Mouse (Mus musculus): ENCODE measurements around the gene 4930404H24Rik.
"Not testable (repeated sequence)": the region's sequence is repeated elsewhere in the genome, so short reads cannot be mapped to it uniquely, and the experiment has no call there.

The 4930404H24Rik gene

DNA sequence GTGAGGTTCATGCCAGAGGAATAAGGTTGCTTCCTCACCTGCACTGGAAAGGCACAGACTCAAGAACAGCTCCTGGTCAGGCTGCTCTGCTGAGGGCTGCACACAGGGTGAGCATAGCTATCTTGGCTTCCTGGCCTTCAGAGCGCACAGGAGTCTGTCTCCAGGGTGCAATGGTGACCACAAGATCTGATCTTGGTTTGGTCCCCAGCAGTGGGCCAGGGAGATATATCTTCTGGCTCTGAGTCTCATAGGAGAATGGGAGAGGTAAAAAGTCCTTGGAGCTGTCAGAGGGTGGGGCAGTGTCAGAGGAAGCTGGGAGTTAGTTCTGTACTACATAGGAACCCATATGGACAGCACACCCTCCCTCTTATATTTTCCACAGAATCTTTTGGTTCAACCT lies 13.1 kb upstream of the 4930404H24Rik start:
- no peak for DNase-seq

DNA sequence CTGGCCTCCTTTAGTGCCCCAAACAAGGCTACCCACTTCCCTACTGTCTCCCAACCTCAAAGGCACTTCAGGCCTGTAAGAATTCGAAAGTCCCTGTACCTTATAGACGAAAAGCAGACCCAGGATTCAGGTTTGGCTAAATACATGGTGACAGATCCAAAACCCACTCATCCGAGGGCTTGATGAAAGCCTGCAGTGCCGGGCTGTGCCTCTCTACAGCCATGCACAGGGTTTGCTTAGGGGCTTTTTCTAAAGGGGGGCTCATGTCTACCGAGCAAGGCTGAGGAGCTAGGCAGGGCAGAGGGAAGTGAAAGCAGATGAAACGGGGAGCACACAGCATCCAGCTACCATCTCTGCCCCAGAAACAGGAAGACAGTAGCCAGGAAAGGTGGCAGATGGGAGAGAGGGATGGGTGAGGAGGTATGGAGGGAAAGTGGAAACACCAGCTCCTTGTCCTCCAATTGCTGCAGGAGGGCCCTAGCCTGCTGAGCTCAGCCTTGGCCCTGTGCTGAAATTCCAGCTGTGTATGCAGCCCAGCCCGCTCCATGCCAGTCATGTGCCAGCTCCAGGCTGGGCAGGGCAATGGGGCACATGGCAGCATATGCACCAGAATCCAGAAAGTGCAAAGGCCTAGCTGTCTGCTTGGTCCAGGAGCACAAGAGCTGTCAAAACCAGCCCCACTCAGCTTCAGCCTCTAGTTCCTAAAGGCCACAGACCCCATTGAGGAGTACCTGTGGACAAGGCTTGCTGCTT lies 11.3 kb upstream of the 4930404H24Rik start:
- no peak for DNase-seq

DNA sequence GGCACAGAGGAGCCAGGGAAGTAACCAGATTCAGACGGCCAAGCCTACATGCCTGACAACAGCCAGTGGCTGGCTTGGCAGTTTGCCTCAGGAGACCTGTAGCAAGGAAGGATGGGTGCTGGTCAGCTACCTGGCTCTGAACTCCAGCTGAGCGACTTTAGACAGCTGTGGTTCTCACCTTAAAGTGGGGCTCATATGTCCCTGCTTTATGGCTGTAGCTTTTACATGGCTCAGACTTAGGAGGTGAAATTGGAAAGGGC lies 10.8 kb upstream of the 4930404H24Rik start:
- no peak for DNase-seq

DNA sequence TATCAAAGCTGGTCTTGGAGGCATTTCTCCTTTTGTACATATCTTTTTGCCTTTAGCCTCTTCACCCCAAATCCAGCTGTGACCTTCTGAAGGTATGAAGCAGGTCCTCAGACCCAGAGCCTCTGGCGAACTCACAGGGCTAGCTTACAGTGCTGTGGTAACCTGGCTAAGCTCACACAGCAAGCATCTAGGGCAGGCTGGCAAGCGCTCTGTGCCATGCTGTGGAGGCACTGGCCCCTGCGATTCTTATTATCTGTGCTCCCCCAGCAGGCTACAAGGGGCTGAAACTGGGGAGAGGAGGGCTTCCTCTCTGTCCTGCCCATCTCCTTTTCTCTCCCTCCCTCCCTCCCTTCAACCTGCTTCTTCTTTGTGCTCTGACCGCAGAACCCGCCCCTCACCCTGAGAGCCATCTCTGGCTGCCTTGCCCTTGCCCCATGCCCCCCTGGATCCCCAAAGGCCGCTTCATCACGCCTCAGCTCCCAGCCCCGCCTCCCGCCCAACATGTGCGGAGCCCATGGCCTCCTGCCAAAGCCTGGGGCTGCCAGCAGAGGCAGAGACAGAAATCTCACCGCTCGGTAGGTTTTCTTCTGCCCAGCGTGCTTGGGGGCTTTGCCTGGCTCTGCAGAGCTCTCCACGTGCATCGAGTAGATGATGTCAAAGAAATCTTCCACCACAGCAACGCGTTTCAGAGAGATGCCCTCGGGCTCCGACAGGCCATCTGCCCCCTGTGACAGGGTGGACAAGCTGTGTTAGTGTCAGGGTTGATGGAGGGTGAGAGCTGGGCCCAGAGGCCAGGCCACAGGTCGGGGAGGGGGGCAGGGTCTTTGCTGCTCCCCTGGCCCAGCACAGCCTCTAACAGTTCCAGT lies 9.2 kb upstream of the 4930404H24Rik start:
- DNase-seq: peak; percentile 67

DNA sequence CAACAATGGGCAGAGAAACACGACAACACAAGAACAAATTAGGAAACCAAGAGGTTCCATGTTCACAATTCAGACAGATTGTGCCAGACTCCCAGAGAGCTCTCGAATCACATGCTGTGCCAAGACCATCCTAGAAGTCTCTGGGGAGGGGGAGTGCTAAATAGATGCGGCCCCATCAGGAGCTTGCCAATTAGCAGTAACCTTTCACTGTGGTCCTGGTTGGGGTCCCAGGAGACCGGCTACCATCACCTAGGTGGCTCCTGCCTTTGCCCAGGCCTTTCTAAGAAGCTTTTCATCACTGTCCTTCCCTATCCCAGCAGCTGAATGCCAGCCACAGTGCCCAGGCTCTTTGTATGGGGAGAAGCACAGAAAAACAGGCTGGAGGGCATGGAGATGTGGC lies 8.5 kb upstream of the 4930404H24Rik start:
- DNase-seq: no peak

DNA sequence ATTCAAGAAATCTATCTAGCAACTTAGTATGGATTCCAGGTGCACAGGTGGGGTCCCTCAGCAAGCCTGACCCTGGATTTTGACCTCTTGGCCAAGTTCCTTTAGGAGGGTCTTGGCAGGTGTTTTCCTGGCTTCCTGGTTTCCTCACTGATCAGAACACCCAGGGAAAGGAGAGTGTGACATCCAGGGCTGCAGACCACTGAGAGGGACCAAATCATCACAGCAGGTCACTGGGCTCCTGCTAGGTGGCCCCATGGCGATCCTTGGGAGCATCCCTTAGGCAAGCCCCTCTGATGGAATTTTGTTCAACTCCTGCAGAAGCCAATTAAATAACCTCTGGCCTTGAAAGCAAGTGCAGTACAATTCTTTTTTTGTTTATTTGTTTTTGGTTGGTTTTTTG lies 2.5 kb upstream of the 4930404H24Rik start:
- no peak for DNase-seq

DNA sequence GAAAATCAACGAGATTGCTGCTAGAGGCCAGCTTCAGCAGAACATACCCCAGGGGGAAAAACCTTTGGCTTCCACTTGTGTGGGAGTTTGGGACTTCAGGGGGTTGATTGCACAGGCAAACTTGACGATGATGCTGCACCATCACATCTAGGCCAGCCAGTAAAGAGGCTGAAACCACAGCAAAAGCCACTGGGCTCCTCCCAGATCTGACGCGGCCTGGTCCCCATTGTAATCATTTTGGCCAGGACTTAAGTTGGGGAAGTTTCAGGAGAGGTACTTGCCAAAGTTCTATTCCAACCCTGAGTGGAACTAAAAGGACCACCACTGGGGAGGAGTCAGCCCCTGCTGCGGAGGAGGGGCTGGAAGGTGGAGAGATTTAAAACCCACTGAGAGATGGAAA lies 1.6 kb upstream of the 4930404H24Rik start:
- no peak for DNase-seq

DNA sequence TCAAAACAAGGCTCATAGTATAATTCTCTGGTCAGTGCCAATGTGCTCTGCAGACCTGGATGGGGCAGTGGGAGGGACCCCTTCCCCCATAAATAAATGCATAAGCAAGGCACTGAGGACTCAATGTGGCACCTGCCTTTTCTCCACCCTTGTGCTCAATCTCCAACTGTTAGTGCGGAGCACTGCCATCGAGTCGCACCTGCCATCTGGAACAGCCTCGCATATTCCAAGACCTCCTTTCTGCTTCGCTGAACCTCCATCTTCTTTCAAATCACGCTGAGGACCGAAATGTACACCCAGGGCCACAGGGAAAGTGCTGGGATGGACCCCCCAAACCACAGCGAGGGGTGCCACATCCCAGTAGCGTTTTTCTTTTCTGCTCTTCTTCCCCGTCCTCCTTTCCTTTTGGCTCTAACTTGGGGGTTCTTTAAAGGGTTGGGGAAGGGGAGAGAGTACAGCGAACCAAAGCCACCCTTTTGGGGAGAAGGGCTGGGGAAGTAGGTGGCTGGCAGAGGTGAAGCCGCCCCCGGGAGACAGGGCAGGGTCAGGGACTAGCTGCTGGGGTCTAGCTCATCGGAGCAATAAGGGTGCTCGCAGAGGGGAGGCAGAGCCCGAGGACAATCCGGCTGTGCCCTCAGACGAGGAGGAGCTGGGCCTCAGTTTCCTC lies 945 bp upstream of the 4930404H24Rik start:
- no peak for DNase-seq

DNA sequence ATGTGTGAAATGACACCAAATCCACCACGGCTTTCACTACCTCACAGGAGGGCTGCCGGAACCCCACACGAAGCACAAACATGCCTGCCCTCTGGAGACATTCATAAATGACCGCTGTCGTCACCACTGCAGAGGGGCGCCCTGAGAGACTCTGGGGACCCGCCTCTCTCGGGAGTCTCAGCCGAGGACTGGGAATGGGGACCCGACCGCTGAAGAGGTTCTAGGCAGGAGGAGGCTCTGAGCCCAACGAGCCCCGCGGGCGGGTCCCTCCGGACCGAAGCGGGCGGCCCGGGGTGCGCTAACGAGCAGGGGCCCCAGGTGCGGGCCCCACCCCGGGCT lies 442 bp upstream of the 4930404H24Rik start:
- peak; percentile 46 for DNase-seq

DNA sequence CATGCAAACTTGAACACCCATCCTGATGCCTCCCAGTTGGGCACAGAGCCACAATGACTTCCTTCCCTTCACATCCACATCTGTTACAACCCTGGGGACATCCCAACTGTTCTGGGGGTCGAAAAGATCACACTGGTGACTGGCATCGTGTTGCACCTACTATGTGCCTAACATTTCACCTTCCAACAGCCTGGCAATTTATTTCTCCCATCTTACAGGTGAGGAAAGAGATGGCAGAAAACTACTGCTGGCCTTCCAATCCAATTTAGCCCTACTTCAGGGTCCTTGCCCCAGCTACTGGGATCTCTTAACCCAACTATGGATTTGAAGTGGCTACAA lies 772 bp downstream of the 4930404H24Rik start:
- no peak for DNase-seq

DNA sequence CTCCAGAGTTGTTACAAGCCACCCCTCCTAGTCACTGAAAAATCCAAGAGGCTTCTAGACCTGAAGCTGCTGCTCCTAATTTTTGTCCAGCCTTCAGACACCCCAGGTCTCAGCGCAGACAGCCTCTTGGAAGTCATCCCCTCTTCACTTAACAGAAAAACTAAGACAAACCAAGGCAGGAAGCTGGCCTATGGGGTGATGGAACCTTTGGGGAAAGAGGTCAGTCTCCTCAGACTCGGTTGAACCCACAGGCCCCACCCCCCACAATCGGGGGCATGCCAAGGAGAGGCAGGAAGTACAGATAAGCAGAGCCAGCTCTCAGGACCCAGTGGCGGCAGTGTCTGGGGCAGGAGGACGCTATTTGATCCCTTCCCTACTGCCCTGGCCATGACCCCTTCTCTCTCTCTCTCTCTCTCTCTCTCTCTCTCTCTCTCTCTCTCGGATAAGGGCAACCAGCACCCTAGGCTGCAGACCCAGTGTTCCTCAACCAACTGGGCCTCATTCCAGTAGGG lies 1.2 kb downstream of the 4930404H24Rik start:
- DNase-seq: no peak

DNA sequence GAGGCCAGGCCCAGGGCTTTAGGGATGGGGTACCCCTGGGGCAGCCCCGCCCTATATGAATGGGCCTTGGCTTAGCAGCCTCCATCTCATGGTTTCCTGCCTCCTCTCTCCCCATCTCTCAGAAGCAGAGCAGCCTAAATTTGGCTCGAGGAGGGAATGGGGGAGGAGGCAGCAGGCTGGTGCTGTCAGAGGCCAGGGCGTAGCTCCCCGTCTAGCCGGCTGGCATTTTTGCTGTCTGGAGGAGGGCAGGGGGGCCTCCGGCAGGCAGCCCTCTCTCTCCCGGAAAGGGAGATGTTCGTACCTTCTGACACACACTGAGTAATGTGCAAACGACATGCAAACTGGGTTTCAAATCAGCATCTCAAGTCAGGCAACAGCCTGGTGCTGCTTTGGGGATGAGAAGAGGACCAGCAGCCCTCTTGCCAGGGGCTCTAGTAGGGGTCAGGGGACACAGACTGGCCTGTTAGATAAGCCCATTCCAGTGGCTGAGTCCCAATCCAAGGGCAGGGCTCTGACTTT lies 1.8 kb downstream of the 4930404H24Rik start:
- DNase-seq: peak; percentile 63

DNA sequence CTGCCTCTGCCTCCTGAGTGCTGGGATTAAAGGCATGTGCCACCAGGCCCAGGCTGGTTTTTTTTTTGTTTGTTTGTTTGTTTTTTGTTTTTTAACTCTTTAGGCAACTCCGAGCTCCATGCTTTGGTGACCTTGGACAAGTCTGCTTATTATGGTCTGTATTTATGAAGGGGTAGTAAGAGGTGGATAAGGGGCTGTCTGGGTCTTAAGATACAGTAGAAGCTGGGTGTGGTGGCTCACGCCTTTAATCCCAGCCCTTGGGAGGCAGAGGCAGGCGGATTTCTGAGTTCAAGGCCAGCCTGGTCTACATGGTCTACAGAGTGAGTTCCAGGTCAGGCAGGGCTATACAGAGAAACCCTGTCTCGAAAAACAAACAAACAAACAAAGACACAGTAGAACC lies 2.8 kb downstream of the 4930404H24Rik start:
- DNase-seq: not testable (repeated sequence)

DNA sequence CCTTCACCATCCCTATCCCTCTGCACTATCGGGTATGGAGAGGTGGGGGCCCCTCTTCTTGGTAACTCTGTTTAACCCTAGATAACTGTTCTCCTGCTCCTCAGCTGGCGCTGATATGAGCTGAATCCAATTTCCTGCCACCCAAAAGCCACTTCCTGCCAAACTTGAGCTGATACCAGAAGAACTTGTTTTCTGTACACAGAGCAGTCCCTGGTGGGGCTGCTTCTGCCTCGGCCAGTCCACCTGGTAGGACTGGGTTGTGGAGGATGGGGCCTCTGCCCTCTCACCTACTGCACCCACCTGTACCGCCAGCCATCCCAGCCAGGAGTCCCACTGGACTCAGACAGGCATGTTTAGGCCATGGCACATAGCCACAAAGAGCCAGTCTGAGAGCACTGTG lies 3.2 kb downstream of the 4930404H24Rik start:
- DNase-seq: no peak

DNA sequence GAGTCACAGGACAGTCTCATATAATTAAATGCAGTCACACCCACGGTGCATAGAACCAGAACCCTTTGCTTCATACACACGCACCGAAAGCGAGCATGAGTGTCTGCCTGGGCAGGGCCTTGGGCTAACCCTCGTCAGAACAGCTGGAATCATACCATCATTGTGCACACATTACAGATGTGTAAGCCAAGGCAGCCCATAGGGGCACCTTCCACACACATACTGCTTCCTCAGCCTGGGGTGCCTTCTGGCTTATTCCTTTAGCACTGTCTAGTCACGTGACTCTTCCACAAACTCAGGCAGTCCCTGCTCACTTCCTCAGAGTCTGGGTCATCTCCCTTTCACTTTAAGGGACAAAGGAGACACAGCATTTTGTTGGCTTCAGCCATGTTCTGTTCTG lies 3.7 kb downstream of the 4930404H24Rik start:
- no peak for DNase-seq

DNA sequence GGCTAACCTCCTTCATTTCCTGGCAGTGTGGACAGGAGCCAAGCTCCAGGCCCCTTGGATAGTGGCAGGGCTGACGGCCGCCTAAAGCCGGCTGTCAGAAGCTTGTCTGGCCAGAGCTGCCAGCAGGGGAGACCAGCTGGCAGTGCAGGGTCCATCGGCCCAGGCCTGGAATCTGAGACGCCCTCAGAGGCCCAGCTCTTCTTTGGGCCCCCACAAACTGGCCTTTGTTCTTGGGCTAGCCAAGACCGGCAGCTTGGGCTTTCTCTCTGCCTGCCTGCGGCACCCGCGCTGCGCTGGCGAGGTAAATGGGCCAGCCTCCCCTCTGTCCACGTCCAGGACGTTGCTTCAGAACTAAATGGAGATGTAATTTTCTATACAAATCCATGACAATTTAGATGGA lies 4.3 kb downstream of the 4930404H24Rik start:
- no peak for DNase-seq

DNA sequence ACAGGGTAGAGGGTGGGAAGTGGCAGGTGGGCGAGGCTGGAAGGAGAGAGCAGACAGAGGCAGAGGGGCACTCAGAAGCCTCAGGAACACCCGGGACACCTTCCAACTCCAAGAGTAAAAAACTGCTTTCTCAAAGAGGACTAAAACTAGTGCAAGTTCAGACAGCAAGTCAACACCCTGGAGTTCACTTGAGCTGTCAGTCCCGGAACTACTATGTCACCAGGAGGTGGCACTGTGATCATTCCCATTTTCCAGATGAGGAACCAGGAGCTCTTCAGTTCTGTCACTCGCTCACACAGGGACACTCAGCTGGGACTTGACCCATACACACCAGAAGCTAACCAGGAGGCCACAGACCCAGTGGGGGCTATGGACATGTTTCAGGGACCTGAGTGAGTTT lies 6.6 kb downstream of the 4930404H24Rik start:
- DNase-seq: no peak

DNA sequence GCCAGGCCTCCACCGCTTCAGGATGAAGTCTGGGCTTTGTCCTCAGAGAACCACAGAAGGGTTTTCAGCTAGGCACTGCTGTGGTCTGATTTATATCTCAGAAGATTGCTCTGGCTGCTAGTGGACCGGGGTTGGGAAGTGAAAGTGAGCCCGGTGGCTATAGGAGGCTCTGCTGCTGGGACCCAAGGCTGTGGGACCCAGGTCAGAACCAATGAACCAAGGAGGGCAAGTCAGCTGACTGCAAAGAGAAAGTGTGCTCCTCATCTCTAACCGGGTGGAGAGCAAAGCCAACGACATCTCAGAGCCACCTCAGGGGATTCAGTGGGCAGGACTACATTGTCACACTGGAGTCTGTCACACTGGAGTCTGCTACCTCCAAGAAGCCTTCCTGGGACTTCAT lies 13.8 kb downstream of the 4930404H24Rik start:
- DNase-seq: no peak

DNA sequence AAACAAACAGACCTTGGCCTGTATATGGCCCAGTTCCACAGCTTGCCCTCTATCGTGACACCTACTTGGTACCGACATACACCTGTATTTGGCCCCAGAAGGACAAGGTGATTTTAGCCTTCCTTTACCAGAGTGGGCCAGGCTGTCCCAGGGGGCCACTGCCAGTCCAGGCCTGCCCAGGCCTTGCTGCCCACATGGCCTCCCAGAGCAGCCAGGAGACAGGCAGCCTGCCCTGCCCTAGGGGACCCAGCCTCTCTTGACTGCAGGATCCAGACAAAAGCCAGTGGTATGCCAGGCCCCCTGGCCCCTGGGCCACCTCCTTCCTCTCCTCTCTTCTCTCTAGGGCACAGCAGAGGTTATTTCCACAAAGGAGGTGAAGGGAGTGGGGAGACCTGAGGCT lies 15.4 kb downstream of the 4930404H24Rik start:
- DNase-seq: no peak

DNA sequence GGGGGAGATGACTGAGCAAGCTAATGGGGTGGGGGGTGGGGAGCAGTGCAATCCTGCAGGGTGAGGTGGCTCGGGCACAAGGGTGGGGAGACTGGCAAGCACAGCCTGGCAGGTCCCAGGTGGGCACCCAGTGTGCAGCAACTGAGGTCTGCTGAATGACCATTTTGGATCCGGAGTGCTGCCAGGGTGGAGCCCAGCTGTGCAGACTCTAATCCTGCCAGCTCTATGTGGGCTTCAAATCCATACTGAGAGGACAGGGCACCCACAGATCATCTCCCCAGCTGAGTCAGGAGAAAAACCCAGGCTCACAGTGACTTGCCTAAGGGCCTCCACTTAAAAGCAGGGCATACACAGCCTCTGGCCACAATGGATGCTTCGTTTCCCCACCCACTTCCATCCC lies 15.8 kb downstream of the 4930404H24Rik start:
- no peak for DNase-seq

DNA sequence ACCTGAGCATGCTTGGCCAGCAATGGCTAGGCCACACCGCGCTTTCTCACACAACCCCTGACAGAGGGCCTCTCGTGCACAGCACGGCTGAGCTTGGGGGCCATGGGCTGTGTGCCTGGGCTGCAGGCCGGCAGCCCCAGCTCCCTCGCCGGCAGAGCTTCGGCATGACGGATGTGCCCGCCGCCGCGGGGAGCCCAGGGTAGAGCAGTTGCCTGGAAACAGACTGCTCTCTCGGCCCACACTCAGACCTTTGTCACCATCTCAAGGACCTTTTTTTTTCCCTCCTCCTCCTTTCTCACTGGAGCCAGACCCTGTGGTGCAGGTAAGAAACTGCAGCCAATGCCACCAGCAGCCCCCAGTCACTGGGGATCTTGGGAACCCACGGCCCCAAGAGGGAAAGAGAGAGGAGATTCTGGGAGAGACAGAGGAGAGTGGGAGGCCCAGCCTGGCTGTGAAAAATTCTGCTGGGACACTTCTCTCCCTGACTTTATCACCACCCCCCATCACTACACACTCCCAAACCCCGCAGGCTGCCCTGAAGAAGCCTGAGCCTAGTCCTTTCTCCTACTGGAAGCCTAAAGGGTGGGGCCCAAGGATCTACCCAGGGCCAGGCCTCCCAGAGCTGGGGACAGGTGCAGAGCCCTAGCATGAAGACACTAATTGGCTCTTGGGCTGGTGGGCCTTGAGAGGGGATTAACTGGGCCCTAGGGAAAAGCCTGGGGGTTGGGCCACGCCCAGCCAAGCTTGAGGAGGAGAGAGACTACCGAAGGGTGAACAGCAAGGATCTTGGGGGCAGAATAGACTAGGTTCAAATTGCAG lies 16.8 kb downstream of the 4930404H24Rik start:
- peak; percentile 59 for DNase-seq

DNA sequence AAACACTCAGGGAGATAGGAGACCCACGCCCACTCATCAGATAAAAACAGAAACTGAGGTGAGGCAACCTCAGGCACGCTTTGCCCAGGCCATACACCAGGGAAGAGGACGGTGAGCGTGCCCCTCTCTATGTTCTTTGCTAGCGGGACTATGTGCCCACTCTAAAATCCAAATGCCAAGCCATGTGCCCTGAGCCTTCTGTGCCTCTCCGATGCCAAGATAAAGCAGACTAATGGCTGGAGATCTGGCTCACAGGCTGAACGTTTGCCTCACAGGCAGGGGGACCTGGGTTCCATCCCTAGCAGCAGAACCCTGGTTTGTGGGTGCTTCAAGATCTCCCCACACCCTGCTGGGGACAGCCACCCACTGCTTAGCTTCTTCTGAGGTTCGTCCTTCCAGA lies 17.5 kb downstream of the 4930404H24Rik start:
- no peak for DNase-seq

DNA sequence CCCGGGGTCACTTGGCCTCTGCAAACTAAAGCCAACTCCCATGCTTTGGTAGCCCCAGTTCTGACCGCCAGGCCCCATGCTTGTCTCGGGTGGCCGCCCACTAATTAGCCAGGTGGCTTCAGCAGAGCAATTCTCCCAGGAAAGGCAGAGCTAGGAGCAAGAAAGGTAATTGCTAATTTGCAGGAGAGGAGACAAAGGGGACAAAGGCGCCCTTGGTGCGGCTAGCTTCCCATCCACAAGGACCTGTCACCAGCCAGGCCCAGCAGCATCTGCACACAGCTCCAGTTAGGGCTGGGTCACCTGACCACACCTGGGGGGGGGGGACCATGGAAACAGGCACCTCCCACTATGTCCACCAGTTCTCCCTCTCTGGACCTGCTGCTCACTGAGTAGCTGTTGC lies 19.0 kb downstream of the 4930404H24Rik start:
- no peak for DNase-seq

All from right cerebral cortex, postnatal 25 days (tissue).